Mouse (Mus musculus): ENCODE results near the gene Fam234b. TPM values are rescaled to one million over a fixed set of nuclear protein-coding genes. Genes with fewer than 3 reads are reported as not detected.

The Fam234b gene
- polyA plus RNA-seq, 1 experiment from 2014 or later, result 5.7 TPM

GRCm38 (mm10) chr6:135165706-135166105, 32.1 kb upstream of the Fam234b start:
- Histone ChIP-seq H3K9ac (replicated peaks; ENCODE audit: low read depth) (no peak overlapping the region), H3K4me1 (ENCODE audit: insufficient read depth, low read depth, low read length) (peaks cover 7% of the 10 kb centered on the region; the same call in 1 of the 2 replicates), H3K4me2 (replicated peaks; ENCODE audit: low read depth, low read length) (no peak overlapping the region), H3K27ac (ENCODE audit: low read length) (no peak overlapping the region), H3K36me3 (ENCODE audit: insufficient read depth, low read length) (no peaks in the 10 kb centered on the region), H3K27me3 (replicated peaks; ENCODE audit: insufficient read depth, low read length) (no peaks in the 10 kb centered on the region), H3K9me3 (ENCODE audit: low read length) (no peaks in the 10 kb centered on the region), H3K4me3 (ENCODE audit: low read depth, low read length) (no peak overlapping the region)
- WGBS, result 84% methylated on average over 2 of the region's 2 CpGs
- ATAC-seq, result no peak
- no peak for TF ChIP-seq CTCF (IDR thresholded peaks at IDR 0.05)
- no peak for TF ChIP-seq EP300 (IDR thresholded peaks at IDR 0.05)
- no peak for DNase-seq (ENCODE audit: low spot score)

- no peak for TF ChIP-seq CTCF (IDR thresholded peaks at IDR 0.05)
- TF ChIP-seq EP300 (IDR thresholded peaks at IDR 0.05), result no peak
- DNase-seq (ENCODE audit: low spot score) (no peak), ATAC-seq (no peak)
- Histone ChIP-seq H3K4me3 (ENCODE audit: low read depth, low read length) (no peak overlapping the region), H3K4me1 (ENCODE audit: insufficient read depth, low read depth, low read length) (peaks cover 7% of the 10 kb centered on the region; the same call in 1 of the 2 replicates), H3K36me3 (ENCODE audit: insufficient read depth, low read length) (no peaks in the 10 kb centered on the region), H3K9me3 (ENCODE audit: low read length) (no peaks in the 10 kb centered on the region), H3K27ac (ENCODE audit: low read length) (no peak overlapping the region), H3K27me3 (replicated peaks; ENCODE audit: insufficient read depth, low read length) (no peaks in the 10 kb centered on the region), H3K9ac (replicated peaks; ENCODE audit: low read depth) (no peak overlapping the region), H3K4me2 (replicated peaks; ENCODE audit: low read depth, low read length) (no peak overlapping the region)
- WGBS, result 93% methylated on average over 3 of the region's 3 CpGs
Measured at GRCm38 (mm10) chr6:135166262-135166661, 31.5 kb upstream of the Fam234b start.

DNA sequence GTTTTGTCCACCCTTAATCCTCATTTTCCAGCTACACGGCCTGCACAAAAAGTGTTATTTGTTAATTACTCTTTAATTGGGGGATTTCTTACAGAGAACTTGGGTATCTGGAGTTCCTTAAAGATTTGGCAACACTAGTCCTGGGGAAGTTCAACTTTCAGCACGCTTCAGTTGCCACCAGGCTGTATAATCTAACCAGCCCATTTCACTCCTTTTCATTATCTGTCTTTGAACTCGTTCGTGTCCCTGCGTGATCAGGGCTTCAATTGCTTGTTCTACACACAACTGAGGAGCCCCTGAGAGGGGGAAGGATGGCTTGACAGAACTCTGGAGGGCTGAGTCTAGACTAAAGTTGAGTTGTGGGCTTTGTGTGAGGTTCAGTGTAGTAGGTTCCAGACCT, 31.1 kb upstream of the Fam234b start:
- Histone ChIP-seq H3K4me3 (ENCODE audit: low read depth, low read length) (no peak overlapping the region), H3K9me3 (ENCODE audit: low read length) (no peaks in the 10 kb centered on the region), H3K36me3 (ENCODE audit: insufficient read depth, low read length) (no peaks in the 10 kb centered on the region), H3K27me3 (replicated peaks; ENCODE audit: insufficient read depth, low read length) (no peaks in the 10 kb centered on the region), H3K4me2 (replicated peaks; ENCODE audit: low read depth, low read length) (peak overlapping the region; percentile 83; the same call in 1 of the 2 replicates), H3K9ac (replicated peaks; ENCODE audit: low read depth) (no peak overlapping the region), H3K4me1 (ENCODE audit: insufficient read depth, low read depth, low read length) (peaks cover 7% of the 10 kb centered on the region; the same call in 1 of the 2 replicates), H3K27ac (ENCODE audit: low read length) (no peak overlapping the region)
- WGBS, result 65% methylated on average over 5 of the region's 5 CpGs
- TF ChIP-seq CTCF (IDR thresholded peaks at IDR 0.05) (no peak), EP300 (IDR thresholded peaks at IDR 0.05) (no peak)
- no peak for DNase-seq (ENCODE audit: low spot score)
- no peak for ATAC-seq

DNA sequence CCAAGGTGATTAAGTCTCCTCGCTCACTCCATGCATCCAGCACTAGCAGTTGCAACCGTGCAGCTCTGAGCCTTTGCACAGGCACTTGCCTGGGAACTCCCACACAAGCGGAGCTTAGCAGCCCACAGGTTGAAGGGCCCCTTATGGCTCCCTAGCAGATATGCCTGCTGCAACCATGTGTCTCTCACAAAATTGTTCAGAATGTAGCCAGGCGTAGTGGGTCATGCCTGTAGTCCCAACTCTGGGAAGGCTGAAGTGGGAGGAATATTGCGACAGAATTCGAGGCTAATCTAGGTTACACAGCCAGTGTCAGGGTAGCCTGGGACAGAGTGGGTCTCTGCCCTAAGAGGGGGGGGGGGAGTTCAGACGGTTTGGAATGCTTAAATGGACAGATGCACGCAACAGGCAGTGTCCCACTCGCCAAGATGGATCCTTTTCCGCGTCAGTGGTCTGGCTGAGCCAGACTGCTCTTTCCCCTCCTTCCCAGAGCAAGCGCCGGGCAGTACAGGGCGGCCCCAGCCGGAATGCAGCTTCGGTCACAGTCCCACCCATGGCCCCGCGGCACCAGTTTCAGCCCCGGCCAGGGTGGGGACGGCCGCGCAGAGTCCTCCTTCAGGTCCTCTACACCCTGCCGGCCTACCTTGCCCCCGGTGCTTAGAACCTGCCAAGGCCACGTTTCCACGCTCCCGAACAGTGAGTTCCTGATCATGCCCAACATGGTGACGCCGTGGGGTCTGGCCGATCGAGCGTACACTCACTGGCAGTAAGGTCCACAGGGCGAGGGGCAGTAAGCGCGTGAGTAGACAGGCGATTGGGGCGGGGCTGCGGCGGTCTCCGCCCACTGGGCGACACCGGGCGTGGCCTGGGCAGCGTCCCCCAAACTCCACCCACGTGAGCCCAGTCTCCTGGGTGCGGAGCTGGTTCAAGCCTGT, 30.1 kb upstream of the Fam234b start:
- ATAC-seq (peak; percentile 96), DNase-seq (ENCODE audit: low spot score) (peak; percentile 92)
- Histone ChIP-seq H3K4me2 (replicated peaks; ENCODE audit: low read depth, low read length) (peak overlapping the region; percentile 83), H3K9ac (replicated peaks; ENCODE audit: low read depth) (peak overlapping the region; percentile 73), H3K4me1 (ENCODE audit: insufficient read depth, low read depth, low read length) (peaks cover 7% of the 10 kb centered on the region; the same call in 1 of the 2 replicates), H3K27me3 (replicated peaks; ENCODE audit: insufficient read depth, low read length) (no peaks in the 10 kb centered on the region), H3K27ac (ENCODE audit: low read length) (peak overlapping the region; percentile 91), H3K36me3 (ENCODE audit: insufficient read depth, low read length) (no peaks in the 10 kb centered on the region), H3K9me3 (ENCODE audit: low read length) (no peaks in the 10 kb centered on the region), H3K4me3 (ENCODE audit: low read depth, low read length) (peak overlapping the region; percentile 52)
- WGBS, result 4% methylated on average over 46 of the region's 46 CpGs
- TF ChIP-seq CTCF (IDR thresholded peaks at IDR 0.05) (no peak), EP300 (IDR thresholded peaks at IDR 0.05) (no peak)

DNA sequence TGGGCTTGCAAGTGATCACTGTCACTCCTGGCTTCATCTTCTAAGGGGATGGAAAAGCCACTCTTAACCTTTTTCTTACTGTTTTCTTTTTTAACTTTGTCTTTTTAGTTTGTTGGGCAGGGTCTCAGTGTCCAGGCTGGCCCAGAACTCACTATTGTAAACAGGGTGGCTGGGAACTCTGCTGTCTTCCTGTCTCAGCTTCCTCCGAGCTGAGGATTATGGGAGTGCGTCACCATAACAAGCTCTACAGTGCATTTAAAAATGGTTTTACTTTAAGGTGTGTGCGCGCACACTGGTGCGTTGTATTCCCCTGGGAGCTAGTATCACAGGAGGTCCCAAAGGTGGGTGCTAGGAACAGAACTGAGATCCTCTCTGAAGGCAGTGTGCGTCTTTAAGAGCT, 29.3 kb upstream of the Fam234b start:
- ATAC-seq (no peak), DNase-seq (ENCODE audit: low spot score) (no peak)
- Histone ChIP-seq H3K4me3 (ENCODE audit: low read depth, low read length) (peak overlapping the region; percentile 52), H3K27me3 (replicated peaks; ENCODE audit: insufficient read depth, low read length) (no peaks in the 10 kb centered on the region), H3K4me2 (replicated peaks; ENCODE audit: low read depth, low read length) (peak overlapping the region; percentile 83), H3K36me3 (ENCODE audit: insufficient read depth, low read length) (no peaks in the 10 kb centered on the region), H3K9me3 (ENCODE audit: low read length) (no peaks in the 10 kb centered on the region), H3K4me1 (ENCODE audit: insufficient read depth, low read depth, low read length) (peaks cover 7% of the 10 kb centered on the region; the same call in 1 of the 2 replicates), H3K9ac (replicated peaks; ENCODE audit: low read depth) (0 out of 2 replicates have a peak overlapping the region, but pooled peaks have one; percentile 73), H3K27ac (ENCODE audit: low read length) (peak overlapping the region; percentile 91)
- TF ChIP-seq CTCF (IDR thresholded peaks at IDR 0.05) (no peak), EP300 (IDR thresholded peaks at IDR 0.05) (no peak)
- 86% methylated on average over 6 of the region's 6 CpGs for WGBS

DNA sequence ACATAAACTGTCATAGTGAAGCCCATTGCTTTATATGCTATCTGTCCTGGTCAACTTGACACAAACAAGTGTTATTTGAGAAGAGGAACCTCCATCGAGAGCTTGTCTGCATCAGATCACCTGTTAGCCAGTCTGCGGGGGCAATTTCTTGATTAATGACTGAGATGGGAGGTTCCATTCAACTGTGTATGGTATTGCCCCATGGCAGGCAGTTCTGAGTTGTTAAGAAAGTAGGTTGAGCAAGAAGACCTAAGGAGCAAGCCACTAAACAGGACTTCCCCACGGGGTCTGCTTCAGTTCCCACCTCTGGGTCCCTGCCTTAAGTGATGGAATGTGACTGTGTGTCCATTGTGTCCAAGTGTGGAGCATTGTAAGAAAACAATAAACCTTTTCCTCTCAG, 28.5 kb upstream of the Fam234b start:
- ATAC-seq, result no peak
- 71% methylated on average over 3 of the region's 3 CpGs for WGBS

More for the DNA sequence above, 28.5 kb upstream of the Fam234b start:
- Histone ChIP-seq H3K4me1 (ENCODE audit: insufficient read depth, low read depth, low read length) (peaks cover 7% of the 10 kb centered on the region; the same call in 1 of the 2 replicates), H3K4me2 (replicated peaks; ENCODE audit: low read depth, low read length) (no peak overlapping the region), H3K4me3 (ENCODE audit: low read depth, low read length) (no peak overlapping the region), H3K9ac (replicated peaks; ENCODE audit: low read depth) (no peak overlapping the region), H3K36me3 (ENCODE audit: insufficient read depth, low read length) (no peaks in the 10 kb centered on the region), H3K9me3 (ENCODE audit: low read length) (no peaks in the 10 kb centered on the region), H3K27ac (ENCODE audit: low read length) (no peak overlapping the region), H3K27me3 (replicated peaks; ENCODE audit: insufficient read depth, low read length) (no peaks in the 10 kb centered on the region)
- DNase-seq (ENCODE audit: low spot score), result no peak
- TF ChIP-seq EP300 (IDR thresholded peaks at IDR 0.05) (no peak), CTCF (IDR thresholded peaks at IDR 0.05) (no peak)

Measured in lung, postnatal 0 days (tissue).